Mouse (Mus musculus) bone marrow macrophage, adult 2 months (primary cell): ENCODE results near the gene Pip4k2a.

Source experiments
- CTCF ChIP-seq: IDR thresholded peaks from 2 replicates; pipeline ENCODE4 v1.5.1; 2012; ENCODE audit warnings: low read depth, mild to moderate bottlenecking, low read length, moderate library complexity
- POLR2A ChIP-seq: IDR thresholded peaks from 2 replicates; pipeline ENCODE4 v1.6.1; 2012; ENCODE audit warnings: mild to moderate bottlenecking, low read depth, low read length, borderline replicate concordance

GRCm38 (mm10) chr2:18965950-18966349 lies 32.0 kb downstream of the Pip4k2a start:
- TF ChIP-seq CTCF (no peak), POLR2A (no peak)
